Mouse (Mus musculus) naive thymus-derived CD4-positive, alpha-beta T cell, adult 2 months (primary cell): ENCODE data around the gene Zc3h14.
A peak's percentile ranks its signal among the peaks of the same experiment; 100 is the strongest.

Experiments
- DNase-seq: peaks from one replicate; pipeline ENCODE4 v3.0.0-alpha.2; 2011; ENCODE audit warnings: low read depth

The Zc3h14 gene

DNA sequence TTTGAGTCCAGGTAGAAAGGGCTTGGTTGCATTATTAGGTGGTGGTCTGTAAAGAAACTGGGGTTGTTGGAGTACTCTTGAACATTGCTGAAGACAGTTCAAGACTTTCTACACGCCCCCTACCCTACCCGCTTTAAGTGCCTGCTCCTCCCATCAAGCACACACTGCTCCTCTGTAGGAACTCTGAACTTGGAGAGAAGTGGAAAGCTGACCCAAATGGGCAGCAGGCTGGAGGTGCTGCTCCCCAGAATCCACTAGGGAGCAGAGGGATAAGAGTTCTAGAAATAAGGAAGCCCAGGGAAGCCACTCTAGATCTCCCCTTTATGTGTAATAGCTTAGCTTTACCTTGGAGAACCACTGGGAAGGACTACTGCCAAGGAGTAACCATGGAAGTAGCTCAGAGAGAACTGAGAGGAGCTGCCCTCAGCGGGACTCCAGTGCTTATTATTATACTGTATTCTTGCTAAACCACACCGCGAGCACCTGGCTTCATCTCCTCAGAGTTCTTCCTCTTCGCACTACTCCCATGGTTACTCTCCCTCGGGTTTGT lies 8.9 kb upstream of the Zc3h14 start:
- peak; percentile 12 for DNase-seq

GRCm38 (mm10) chr12:98741011-98741501 lies 5.7 kb upstream of the Zc3h14 start:
- DNase-seq: no peak

GRCm38 (mm10) chr12:98745626-98746025 lies 1.1 kb upstream of the Zc3h14 start:
- peak; percentile 7 for DNase-seq

- DNase-seq: peak; percentile 76
Observed at GRCm38 (mm10) chr12:98746131-98746530, 633 bp upstream of the Zc3h14 start.

GRCm38 (mm10) chr12:98747380-98747753 lies 603 bp downstream of the Zc3h14 start:
- no peak for DNase-seq

GRCm38 (mm10) chr12:98757636-98758035 lies 10.9 kb downstream of the Zc3h14 start:
- no peak for DNase-seq

- no peak for DNase-seq
Observed at GRCm38 (mm10) chr12:98759700-98760099, 12.9 kb downstream of the Zc3h14 start.

- DNase-seq: no peak
Observed at GRCm38 (mm10) chr12:98766241-98766640, 19.5 kb downstream of the Zc3h14 start.

- DNase-seq: no peak
Observed at GRCm38 (mm10) chr12:98777509-98777908, 30.7 kb downstream of the Zc3h14 start.

DNA sequence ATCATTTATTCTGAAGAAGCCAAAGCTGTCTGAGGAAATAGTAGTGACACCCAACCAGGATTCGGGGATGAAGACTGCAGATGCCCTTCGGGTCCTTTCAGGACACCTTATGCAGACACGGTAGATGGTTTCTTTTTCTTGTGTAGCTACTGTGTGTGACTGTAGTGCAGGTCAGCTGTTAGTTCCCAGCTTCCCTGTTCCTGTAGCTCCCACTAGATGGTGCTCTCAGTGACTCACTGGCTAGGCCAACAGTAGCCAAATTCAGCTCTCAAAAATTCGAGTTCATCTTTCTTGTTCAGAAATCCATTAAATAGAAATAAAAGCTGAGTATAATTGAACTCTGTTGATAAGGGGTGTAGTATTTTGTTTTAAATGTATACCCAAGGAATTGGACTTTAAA lies 32.4 kb downstream of the Zc3h14 start:
- peak; percentile 9 for DNase-seq

DNA sequence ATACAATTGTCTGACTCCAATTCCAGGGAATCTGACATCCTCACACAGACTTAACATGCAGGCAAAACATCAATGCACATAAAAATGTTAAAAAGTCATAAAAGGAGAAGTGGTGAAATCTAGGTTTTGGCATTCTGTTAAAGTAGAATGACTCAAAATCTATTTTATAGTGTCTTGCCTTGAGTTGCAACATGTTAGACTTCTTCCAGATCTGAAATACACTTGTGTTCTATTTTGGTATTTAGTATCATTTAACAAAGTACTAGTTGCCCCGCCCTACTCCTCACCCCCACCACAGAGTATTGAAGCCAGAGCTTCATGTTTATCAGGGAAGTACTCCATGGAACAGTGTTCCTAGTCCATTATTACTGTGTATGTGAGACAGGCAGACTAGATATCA lies 37.5 kb downstream of the Zc3h14 start:
- DNase-seq: no peak

DNA sequence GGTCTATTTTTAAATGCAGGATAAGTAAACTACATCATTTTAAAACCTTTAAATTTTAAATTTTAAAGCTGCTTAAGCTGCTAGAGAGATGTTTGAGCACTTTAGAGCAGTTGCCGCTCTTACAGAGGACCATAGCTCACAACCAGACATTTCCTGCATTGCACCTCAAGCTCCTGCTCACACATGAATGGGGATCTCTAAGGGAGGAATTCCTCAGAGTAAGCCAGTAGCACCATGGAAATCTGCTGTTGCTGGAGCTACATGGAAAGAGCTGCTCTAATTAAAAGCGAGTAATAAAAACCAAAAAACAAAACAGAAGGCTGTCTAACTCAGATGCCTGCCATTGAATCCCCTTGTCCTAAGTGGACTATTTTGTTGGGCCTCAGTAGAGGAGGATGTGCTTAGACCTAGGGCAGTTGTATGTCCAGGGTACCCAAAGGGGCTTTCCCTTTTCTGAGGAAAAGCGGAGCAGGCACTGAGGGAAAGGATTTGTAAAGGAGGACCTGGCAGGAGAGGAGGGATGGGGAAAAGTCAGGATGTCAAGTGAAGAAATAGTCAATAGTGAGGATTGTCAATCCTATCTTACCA lies 49.1 kb downstream of the Zc3h14 start:
- no peak for DNase-seq

GRCm38 (mm10) chr12:98800334-98800733 lies 53.6 kb downstream of the Zc3h14 start:
- DNase-seq: peak; percentile 24

- DNase-seq: no peak
Observed at GRCm38 (mm10) chr12:98802245-98802644, 55.5 kb downstream of the Zc3h14 start.

DNA sequence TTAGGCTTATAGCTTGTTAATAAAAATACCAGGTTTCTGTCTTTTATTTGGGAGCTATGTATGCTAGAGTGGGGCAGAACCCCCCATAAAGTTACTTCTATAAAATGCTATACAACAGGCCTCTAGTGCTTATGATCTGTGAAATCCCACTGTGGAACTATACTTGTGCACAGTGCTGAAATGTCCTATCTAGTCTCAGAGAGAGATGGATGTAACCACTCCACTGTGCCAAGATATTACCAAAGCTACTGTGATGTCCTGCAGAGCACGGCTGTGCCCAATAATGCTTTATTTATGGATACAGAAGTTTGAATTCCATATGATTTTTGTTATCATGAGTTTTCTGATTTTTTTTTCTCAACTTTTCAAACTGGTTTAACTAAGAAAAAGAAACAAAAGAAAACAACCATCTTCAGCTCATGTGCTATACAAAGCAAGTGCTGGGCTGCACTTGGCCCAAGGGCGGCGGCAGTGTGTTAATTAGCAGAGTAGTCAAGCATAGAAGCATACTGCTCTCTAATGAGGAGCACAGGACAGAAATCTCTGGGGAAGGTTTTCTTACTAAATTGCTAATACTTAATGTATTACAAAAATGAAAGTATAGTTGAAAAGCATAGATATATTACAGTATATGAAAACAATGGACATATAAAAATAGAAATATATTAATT lies 57.4 kb downstream of the Zc3h14 start:
- DNase-seq: no peak

- no peak for DNase-seq
Observed at GRCm38 (mm10) chr12:98820781-98821180, 74.0 kb downstream of the Zc3h14 start.

- no peak for DNase-seq
Observed at GRCm38 (mm10) chr12:98831122-98831521, 84.4 kb downstream of the Zc3h14 start.

DNA sequence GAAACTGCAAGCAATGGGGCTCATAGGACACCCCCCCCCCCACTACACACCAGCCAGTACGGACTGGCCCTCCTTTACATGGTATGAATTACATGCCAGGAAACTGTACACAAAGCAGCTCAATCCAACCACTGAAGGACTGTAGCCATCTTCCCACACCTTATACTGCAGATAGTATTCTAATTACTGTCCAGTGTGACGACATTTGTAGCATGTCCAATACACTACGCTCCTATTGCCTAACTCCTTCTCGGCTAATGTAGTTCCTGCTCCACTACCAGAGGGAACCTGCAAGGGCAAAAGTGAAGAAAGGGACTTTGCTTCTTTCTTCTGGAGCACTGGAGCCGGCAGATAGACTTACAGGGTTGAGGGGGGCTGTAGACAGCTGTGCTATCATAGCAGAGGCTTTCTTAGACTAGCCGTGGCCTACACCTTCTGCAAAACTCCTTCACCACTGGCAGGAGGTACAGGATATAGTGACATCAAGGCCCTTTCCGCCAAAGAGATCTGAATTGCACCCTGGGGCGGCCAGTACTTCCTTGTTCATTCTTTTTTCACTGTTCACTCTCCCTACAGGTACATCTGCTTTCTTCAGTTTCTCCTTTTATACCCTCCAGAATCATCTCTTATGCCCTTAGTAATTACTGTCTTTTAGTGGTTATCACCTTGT lies 86.3 kb downstream of the Zc3h14 start:
- no peak for DNase-seq

GRCm38 (mm10) chr12:98833901-98834300 lies 87.1 kb downstream of the Zc3h14 start:
- DNase-seq: no peak

GRCm38 (mm10) chr12:98834879-98835278 lies 88.1 kb downstream of the Zc3h14 start:
- DNase-seq: no peak

DNA sequence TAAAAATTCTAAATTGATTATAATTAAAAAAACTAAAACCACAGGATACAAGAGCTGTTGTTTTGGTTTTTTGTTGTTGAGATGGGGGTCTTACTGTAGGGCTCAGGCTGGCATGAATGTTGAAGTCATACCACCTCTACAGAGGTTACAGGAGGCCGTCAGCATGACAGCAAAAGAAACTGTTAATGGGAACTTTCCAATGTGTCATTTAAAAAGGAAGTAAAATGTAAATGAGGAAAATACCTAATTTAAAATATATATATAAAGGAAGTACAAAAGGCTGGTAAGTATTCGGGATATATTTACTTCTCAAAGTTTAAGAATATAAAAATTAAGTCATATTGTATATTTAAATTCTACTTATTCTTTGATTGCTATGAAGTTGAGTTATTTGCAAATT lies 88.7 kb downstream of the Zc3h14 start:
- DNase-seq: no peak
